Mouse (Mus musculus) liver, embryonic 11.5 days (tissue): ENCODE measurements around the gene Slc7a5. TPM values are rescaled to one million over a fixed set of nuclear protein-coding genes. Genes with fewer than 3 reads are reported as not detected.
A peak's percentile ranks its signal among the peaks of the same experiment; 100 is the strongest.

ENCODE experiments used
- ATAC-seq: fragments of 200-750 bp; cut with Nextera tagmentation; replicated peaks from 2 replicates; pipeline ENCODE4 v1.8.0; 2017; ENCODE audit warnings: moderate number of reproducible peaks, mild to moderate bottlenecking, moderate TSS enrichment, moderate library complexity; ENCODE audit not compliant: low FRiP score
- DNase-seq: peaks from one replicate; pipeline ENCODE4 v3.0.0-alpha.2; 2017; ENCODE audit warnings: low spot score
- H3K27ac ChIP-seq: fragments of 300-500 bp; sonication (generic); 2 replicates; pipeline ENCODE4 v1.5.1; 2014; ENCODE audit warnings: mild to moderate bottlenecking, low read depth, low read length, control low read depth
- H3K27me3 ChIP-seq: fragments of 300-500 bp; sonication (generic); replicated peaks from 2 replicates; pipeline ENCODE4 v1.6.1; 2014; ENCODE audit warnings: low read length, mixed read lengths; ENCODE audit not compliant: control insufficient read depth, insufficient read depth
- H3K36me3 ChIP-seq: fragments of 300-500 bp; sonication (generic); 2 replicates; pipeline ENCODE4 v1.6.1; 2014; ENCODE audit warnings: mild to moderate bottlenecking, low read length, moderate library complexity, mixed read lengths; ENCODE audit not compliant: control insufficient read depth, insufficient read depth
- H3K4me1 ChIP-seq: fragments of 300-500 bp; sonication (generic); replicated peaks from 2 replicates; pipeline ENCODE4 v1.6.1; 2014; ENCODE audit warnings: low read length, mixed read lengths; ENCODE audit not compliant: control insufficient read depth, insufficient read depth
- H3K4me2 ChIP-seq: fragments of 300-500 bp; sonication (generic); 2 replicates; pipeline ENCODE4 v1.6.1; 2014; ENCODE audit warnings: mild to moderate bottlenecking, control low read depth, moderate library complexity
- H3K4me3 ChIP-seq: fragments of 300-500 bp; sonication (generic); 2 replicates; pipeline ENCODE4 v1.5.1; 2014; ENCODE audit warnings: low read depth, low read length, control low read depth
- H3K9ac ChIP-seq: fragments of 300-500 bp; sonication (generic); 2 replicates; pipeline ENCODE4 v1.6.1; 2014; ENCODE audit warnings: low read depth, low read length, control low read depth
- H3K9me3 ChIP-seq: fragments of 300-500 bp; sonication (generic); 2 replicates; pipeline ENCODE4 v1.6.1; 2016; ENCODE audit warnings: low read length, inconsistent platforms, mixed read lengths; ENCODE audit not compliant: control insufficient read depth
- WGBS: fragments of 180-500 bp; shearing (Covaris S2); extraction: QIAGEN DNeasy Blood & Tissue Kit; methylation state at CpG from one replicate; pipeline ENCODE4 v1.1.7; 2014; 5-methylcytosine and 5-hydroxymethylcytosine counted together
- polyA plus RNA-seq: library from polyadenylated mRNA; unstranded; fragments of >200 nt; fragmentation: Nextera tagmentation; extraction: Ambion mirVana; gene quantifications from 2 replicates; pipeline ENCODE4 v1.2.1, GENCODE M21; 2014

The Slc7a5 gene
- polyA plus RNA-seq, 1 experiment from 2014 or later: 58.2 TPM

DNA sequence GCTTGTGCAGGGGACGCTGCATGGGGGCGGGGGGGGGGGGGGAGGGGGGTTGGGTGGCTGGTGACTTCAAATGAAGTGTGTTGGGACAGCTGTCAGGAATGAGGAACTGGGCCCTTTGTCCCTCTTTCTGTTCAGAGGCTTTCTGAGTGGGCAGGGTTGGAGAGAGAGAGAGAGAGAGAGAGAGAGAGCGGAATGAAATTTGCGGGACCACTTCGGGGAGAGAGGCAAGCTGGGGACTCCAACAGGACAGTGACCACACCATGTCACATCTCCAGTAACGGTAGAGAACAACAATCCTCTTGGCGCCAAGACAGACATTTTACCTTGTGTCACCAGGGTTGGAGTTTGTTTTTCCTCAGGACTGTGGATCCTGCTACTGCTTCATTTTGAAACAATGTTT is 62.7 kb downstream of the Slc7a5 start:
- Histone ChIP-seq H3K9ac (no peak overlapping the region), H3K9me3 (no peaks in the 10 kb centered on the region), H3K4me1 (no peaks in the 10 kb centered on the region), H3K36me3 (no peaks in the 10 kb centered on the region), H3K4me2 (no peak overlapping the region), H3K27me3 (no peaks in the 10 kb centered on the region), H3K27ac (no peak overlapping the region), H3K4me3 (no peak overlapping the region)
- DNase-seq (no peak), ATAC-seq (no peak)
- 67% methylated on average over 5 of the region's 7 CpGs for WGBS

DNA sequence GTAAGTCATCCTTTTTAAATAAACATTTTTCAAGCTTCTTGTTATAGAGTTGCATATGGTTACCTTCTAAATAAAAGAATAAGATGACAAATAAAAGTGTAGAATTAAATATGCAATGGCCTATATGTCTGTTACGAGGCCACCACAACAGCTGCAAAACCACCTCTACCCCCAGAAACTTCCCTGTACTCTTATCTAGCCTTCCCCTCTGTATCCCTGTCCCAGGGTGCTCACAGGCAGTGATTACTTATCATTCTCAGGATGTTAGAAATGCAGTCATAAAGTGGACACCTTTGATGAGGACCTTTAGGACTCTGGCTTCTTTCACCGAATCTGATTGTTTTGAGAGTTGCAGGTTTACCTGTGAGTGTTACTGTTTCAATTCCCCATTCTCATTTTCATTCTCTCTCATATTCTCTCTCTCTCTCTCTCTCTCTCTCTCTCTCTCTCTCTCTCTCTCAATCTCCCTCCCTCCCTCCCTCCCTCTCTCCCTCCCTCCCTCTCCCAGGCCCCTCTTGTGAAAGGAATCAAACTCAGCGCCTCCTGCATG is 64.2 kb downstream of the Slc7a5 start:
- H3K9ac ChIP-seq: no peak overlapping the region
- H3K9me3 ChIP-seq: no peaks in the 10 kb centered on the region
- DNase-seq (no peak), ATAC-seq (no peak)
- H3K36me3 ChIP-seq: no peaks in the 10 kb centered on the region
- no peaks in the 10 kb centered on the region for H3K4me1 ChIP-seq
- H3K27ac ChIP-seq: no peak overlapping the region
- no peak overlapping the region for H3K4me3 ChIP-seq
- no peak overlapping the region for H3K4me2 ChIP-seq
- no peaks in the 10 kb centered on the region for H3K27me3 ChIP-seq
- WGBS: 81% methylated on average over 3 of the region's 3 CpGs

DNA sequence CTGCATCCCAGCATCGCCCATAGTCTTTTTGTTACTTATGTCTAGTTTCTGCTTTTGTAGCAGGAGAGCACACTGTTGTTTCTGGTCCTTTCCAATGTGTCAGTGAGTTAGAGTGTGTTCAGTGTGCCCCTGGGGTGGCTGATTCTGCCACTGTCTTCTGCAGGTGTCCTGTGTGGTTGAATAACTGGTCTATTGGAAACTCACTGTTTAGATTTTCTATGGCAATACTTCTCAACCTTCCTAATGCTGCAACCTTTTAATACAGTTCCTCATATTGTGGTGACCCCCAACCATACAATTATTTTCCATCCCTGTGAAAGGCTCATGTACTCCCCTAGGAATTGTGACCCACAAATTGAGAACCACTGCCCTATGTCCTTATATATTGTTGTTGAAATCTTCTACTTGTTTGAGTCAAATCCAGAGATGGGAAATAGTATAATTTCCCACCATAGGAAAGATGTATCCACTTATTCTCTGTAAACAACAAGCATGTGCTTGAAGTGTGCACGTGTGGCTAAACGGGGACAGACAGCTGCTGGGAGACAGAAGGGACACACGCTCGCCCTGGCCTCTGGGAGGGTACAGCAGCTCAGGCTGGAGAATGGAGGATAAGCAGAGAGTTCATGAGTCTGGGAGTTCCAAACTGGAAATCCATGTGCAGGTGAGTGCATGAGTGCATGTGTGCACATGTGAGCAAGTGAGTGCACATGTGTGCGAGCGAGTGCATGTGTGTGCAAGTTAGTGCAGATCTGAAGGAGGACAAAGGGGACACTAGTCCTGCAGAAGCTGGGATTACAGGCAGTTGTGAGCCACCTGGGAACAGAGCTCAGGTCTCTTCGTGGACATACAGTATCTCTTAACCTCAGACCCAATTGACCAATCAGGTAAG is 65.2 kb downstream of the Slc7a5 start:
- Histone ChIP-seq H3K4me3 (no peak overlapping the region), H3K4me2 (no peak overlapping the region), H3K27me3 (no peaks in the 10 kb centered on the region), H3K36me3 (no peaks in the 10 kb centered on the region), H3K9ac (no peak overlapping the region), H3K4me1 (no peaks in the 10 kb centered on the region), H3K9me3 (no peaks in the 10 kb centered on the region), H3K27ac (no peak overlapping the region)
- DNase-seq (no peak), ATAC-seq (no peak)
- WGBS: 85% methylated on average over 8 of the region's 8 CpGs

DNA sequence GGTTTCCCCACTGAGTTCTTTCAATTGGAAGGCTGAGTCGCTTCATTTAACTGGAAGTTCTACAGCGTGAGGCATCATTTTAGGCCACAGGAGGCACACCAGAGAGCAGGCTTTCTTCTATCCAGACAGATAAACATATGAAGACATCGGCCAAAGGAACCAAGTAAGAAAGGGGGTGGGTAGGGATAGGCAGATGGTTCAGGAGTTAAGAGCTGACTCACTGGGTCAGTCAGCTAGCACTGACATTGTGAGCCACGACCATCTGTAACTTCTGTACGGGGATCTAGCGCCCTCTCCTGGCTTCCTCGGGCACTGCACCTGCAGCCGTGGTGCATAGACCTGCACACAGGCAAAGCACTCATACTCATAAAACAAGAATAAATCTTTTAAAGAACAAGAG is 66.3 kb downstream of the Slc7a5 start:
- ATAC-seq: peak; percentile 63
- H3K9ac ChIP-seq: no peak overlapping the region
- WGBS: 53% methylated on average over 8 of the region's 8 CpGs
- H3K36me3 ChIP-seq: no peaks in the 10 kb centered on the region
- no peaks in the 10 kb centered on the region for H3K9me3 ChIP-seq
- H3K4me2 ChIP-seq: no peak overlapping the region
- H3K27ac ChIP-seq: no peak overlapping the region
- DNase-seq: no peak
- no peaks in the 10 kb centered on the region for H3K4me1 ChIP-seq
- H3K27me3 ChIP-seq: no peaks in the 10 kb centered on the region
- no peak overlapping the region for H3K4me3 ChIP-seq

DNA sequence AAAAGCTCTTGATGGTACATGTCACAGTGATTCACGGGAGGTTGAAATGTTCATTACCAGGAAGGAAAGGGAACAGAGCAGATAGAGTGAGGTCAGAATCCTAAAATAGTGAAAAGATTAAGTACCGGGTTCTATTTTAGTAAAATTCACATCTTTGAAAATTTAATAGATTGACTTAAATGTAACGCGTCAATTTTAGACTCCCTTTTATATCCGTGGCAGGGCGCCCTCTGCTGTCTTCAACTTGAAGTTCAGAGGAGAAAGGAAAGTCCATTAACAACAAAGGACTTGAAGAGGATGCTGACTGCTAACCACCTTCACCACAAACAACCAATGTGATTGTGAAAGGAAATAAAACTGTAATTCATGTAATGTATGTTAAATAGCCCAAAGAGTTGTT is 75.0 kb downstream of the Slc7a5 start:
- ATAC-seq (no peak; the same call in 1 of the 2 replicates), DNase-seq (no peak)
- no peaks in the 10 kb centered on the region for H3K9me3 ChIP-seq
- WGBS: 19% methylated on average over 6 of the region's 6 CpGs
- H3K27me3 ChIP-seq: no peaks in the 10 kb centered on the region
- no peak overlapping the region for H3K4me3 ChIP-seq
- no peak overlapping the region for H3K27ac ChIP-seq
- peaks cover 9% of the 10 kb centered on the region for H3K4me1 ChIP-seq
- 0 out of 2 replicates have a peak overlapping the region, but pooled peaks have one; percentile 12 for H3K9ac ChIP-seq
- peak overlapping the region; percentile 23; the same call in 1 of the 2 replicates for H3K4me2 ChIP-seq
- no peaks in the 10 kb centered on the region for H3K36me3 ChIP-seq

DNA sequence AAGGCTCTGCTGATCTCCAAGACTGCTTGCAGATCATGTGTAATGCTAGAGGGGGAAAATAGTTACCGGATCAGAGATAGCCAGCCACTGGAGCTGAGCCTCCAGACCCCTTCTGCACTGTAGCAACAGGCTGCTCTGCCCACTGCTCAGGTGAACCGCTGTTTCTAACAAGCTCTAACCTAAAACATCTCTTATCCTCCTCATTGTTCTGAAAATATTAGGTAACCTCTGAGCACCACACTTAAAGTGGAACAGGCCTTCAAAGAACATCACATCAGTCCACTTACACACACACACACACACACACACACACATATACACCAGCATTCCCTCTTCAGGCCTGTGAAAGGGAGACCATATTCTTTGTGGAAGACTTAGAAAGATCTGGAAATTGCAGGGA is 75.4 kb downstream of the Slc7a5 start:
- 76% methylated on average over 2 of the region's 2 CpGs for WGBS
- H3K9me3 ChIP-seq: no peaks in the 10 kb centered on the region
- no peak for DNase-seq
- H3K27me3 ChIP-seq: no peaks in the 10 kb centered on the region
- no peak for ATAC-seq
- H3K9ac ChIP-seq: 0 out of 2 replicates have a peak overlapping the region, but pooled peaks have one; percentile 12
- H3K4me3 ChIP-seq: no peak overlapping the region
- no peaks in the 10 kb centered on the region for H3K36me3 ChIP-seq
- peaks cover 9% of the 10 kb centered on the region for H3K4me1 ChIP-seq
- H3K27ac ChIP-seq: no peak overlapping the region
- H3K4me2 ChIP-seq: no peak overlapping the region

Other genes starting within 250 kb of the Slc7a5 start
- 0.49 and 0.64 TPM in 2 replicates for gene Jph3, start 178.1 kb downstream of the Slc7a5 start, polyA plus RNA-seq
- 52.8 and 54.0 TPM in 2 replicates for gene Klhdc4, start 78.1 kb downstream of the Slc7a5 start, polyA plus RNA-seq
- 0.55 and 0.66 TPM in 2 replicates for gene Car5a, start 37.2 kb upstream of the Slc7a5 start, polyA plus RNA-seq
- 40.2 and 47.4 TPM in 2 replicates for gene Banp, start 42.1 kb upstream of the Slc7a5 start, polyA plus RNA-seq